Mouse (Mus musculus) heart, postnatal 0 days (tissue): ENCODE measurements around the gene St7l.

Source experiments
- CTCF ChIP-seq: IDR thresholded peaks from 2 replicates; pipeline ENCODE4 v1.5.1; 2016; ENCODE audit warnings: antibody characterized with exemption, control low read depth, low read depth
- EP300 ChIP-seq: IDR thresholded peaks from 2 replicates; pipeline ENCODE4 v1.6.1; 2016; ENCODE audit warnings: antibody characterized with exemption, low read depth

- TF ChIP-seq CTCF (peak; percentile 75), EP300 (no peak)
Measured at GRCm38 (mm10) chr3:104967548-104968300, 103.9 kb downstream of the St7l start.
